ENCODE assay signal across 14 mouse cellular contexts in genomic region chr11:3392526-3392925, GRCm38 (mm10). TPM values are rescaled to one million over a fixed set of nuclear protein-coding genes. Genes with fewer than 3 reads are reported as not detected.
A peak's percentile ranks its signal among the peaks of the same experiment; 100 is the strongest.
DNase-seq lines count a peak whose midpoint lies in the region; TF ChIP-seq lines count a peak whose summit lies in the region.
"Had no signal": no experiment of that assay in that cellular context is flagged by ENCODE, and none has a peak within 500 bp of the region (broad histone marks: within the 10 kb centered on the region; RNA-seq: fewer than 3 reads in every experiment).

No protein-coding gene starts in this region.

- no peak for TF ChIP-seq CTCF in layer of hippocampus, adult 2 months (conservative IDR thresholded peaks at IDR 0.05)

- peak; percentile 93 for DNase-seq in heart, adult 11 months
- no peak for DNase-seq in heart, adult 8-10 months (ENCODE audit: low spot score)
- no peak for DNase-seq in layer of hippocampus, adult 2 months (ENCODE audit: low spot score in 2 of 2)
- DNase-seq in layer of hippocampus, postnatal 10 days (ENCODE audit: low spot score in 2 of 2): no peak
- DNase-seq in kidney, postnatal 14 days: peak; percentile 52
- peak; percentile 24 for DNase-seq in skeletal muscle tissue, adult 2 months (ENCODE audit: low read depth, low spot score)
- DNase-seq in urinary bladder, postnatal 14 days (ENCODE audit: low spot score): no peak
- DNase-seq in layer of hippocampus, adult 8-10 months (ENCODE audit: low spot score in 2 of 2): no peak
- DNase-seq: adrenal gland, postnatal 25 days; lung, embryonic 14.5 days; midbrain, embryonic 14.5 days; thymus, postnatal 14 days had no signal

- no peak overlapping the region for H3K4me3 ChIP-seq in layer of hippocampus, adult 2 months
- H3K4me3 ChIP-seq: forebrain, embryonic 15.5 days; hindbrain, embryonic 10.5 days had no signal

- peak overlapping the region; percentile 53 for H3K27ac ChIP-seq in layer of hippocampus, adult 2 months
- H3K27ac ChIP-seq: forebrain, embryonic 15.5 days; hindbrain, embryonic 10.5 days had no signal

RNA-seq across cellular contexts. Expression of gene Limk2, which starts 16.5 kb away (rescaled TPM):
- 10 to 100 TPM; 16.7 to 25.5 (median 19.4) TPM for total RNA-seq in heart, adult 8-10 months (2022)
- total RNA-seq in layer of hippocampus, adult 2 months (2021): 100 to 1,000 TPM in 1 of 2 experiments, 10 to 100 TPM in 1; 97.6 to 117 TPM
- total RNA-seq in layer of hippocampus, postnatal 10 days (2021): 100 to 1,000 TPM; 108 to 126 TPM
- 100 to 1,000 TPM in 3 of 4 experiments, 10 to 100 TPM in 1; 91.2 to 111 (median 105) TPM for total RNA-seq in layer of hippocampus, adult 8-10 months (2022)

RNA-seq across cellular contexts. Expression of gene Rnf185, which starts 59.6 kb away (rescaled TPM):
- total RNA-seq in heart, adult 8-10 months (2022): 10 to 100 TPM; 18.9 to 23.0 (median 20.4) TPM
- 10 to 100 TPM; 26.6 to 29.1 TPM for total RNA-seq in layer of hippocampus, adult 2 months (2021)
- 10 to 100 TPM; 22.2 to 24.0 TPM for total RNA-seq in layer of hippocampus, postnatal 10 days (2021)
- 10 to 100 TPM; 26.4 to 31.9 (median 30.0) TPM for total RNA-seq in layer of hippocampus, adult 8-10 months (2022)

Comparison
In these comparisons a context has a peak if more than half of its experiments do, and no peak if none do; other contexts are left out.
1. DNase-seq: peak in heart, adult 11 months (single experiment), kidney, postnatal 14 days (single experiment) and skeletal muscle tissue, adult 2 months (single experiment); none in heart, adult 8-10 months (single experiment), layer of hippocampus, adult 2 months (0 of 2), layer of hippocampus, postnatal 10 days (0 of 2), urinary bladder, postnatal 14 days (single experiment) and layer of hippocampus, adult 8-10 months (0 of 2).